Mouse (Mus musculus): ENCODE results near the gene Ifna11.
"Not testable (repeated sequence)": the region's sequence is repeated elsewhere in the genome, so short reads cannot be mapped to it uniquely, and the experiment has no call there.

DNA sequence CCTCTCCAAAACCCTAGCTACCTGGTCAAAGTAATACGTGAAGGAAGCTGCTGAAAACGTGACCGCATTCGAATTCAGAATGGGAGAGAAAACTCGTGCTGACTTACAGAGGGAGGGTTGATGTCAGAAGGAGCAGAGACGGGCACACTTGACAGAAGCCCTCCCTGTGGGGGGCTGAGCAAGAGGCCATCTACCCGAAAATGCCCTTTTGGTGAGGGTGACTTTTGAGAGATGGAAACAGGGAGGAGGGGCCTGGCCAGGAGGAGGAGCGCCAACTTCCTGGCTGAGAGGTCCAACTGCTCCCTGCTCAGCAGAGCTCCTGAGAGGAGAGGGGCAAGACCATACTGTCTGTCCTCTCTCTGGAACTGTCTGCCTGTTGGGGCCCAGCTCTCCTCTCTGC lies 14.5 kb upstream of the Ifna11 start, which contains the start of gene Gm13288:
- TF ChIP-seq CTCF (IDR thresholded peaks at IDR 0.05; ENCODE audit: borderline replicate concordance, extremely low read depth, insufficient read depth, insufficient read length); POLR2A (IDR thresholded peaks at IDR 0.05; ENCODE audit: borderline replicate concordance, extremely low read depth, insufficient read depth, insufficient read length, poor library complexity, severe bottlenecking): not testable (repeated sequence)
